Mouse (Mus musculus) limb, embryonic 14.5 days (tissue): ENCODE data around the gene Zic2. TPM values are rescaled to one million over a fixed set of nuclear protein-coding genes. Genes with fewer than 3 reads are reported as not detected.

Experiments
- ATAC-seq: fragments of 200-750 bp; cut with Nextera tagmentation; 2 replicates; pipeline ENCODE4 v1.8.0; 2017; ENCODE audit warnings: low read depth, moderate number of reproducible peaks, moderate TSS enrichment; ENCODE audit not compliant: low FRiP score
- DNase-seq: peaks from one replicate; pipeline ENCODE4 v3.0.0-alpha.2; 2015; ENCODE audit warnings: low spot score
- H3K27ac ChIP-seq: fragments of 300-500 bp; sonication (generic); replicated peaks from 2 replicates; pipeline ENCODE4 v1.5.1; 2014; ENCODE audit warnings: low read depth, mild to moderate bottlenecking, low read length, moderate library complexity, mixed read lengths
- H3K27me3 ChIP-seq: fragments of 300-500 bp; sonication (generic); 2 replicates; pipeline ENCODE4 v1.6.1; 2014; ENCODE audit warnings: low read length, mixed read lengths; ENCODE audit not compliant: control insufficient read depth, insufficient read depth
- H3K36me3 ChIP-seq: fragments of 300-500 bp; sonication (generic); 2 replicates; pipeline ENCODE4 v1.6.1; 2014; ENCODE audit warnings: mild to moderate bottlenecking, low read length, moderate library complexity, mixed read lengths; ENCODE audit not compliant: control insufficient read depth, insufficient read depth
- H3K4me1 ChIP-seq: fragments of 300-500 bp; sonication (generic); 2 replicates; pipeline ENCODE4 v1.6.1; 2014; ENCODE audit warnings: antibody characterized with exemption, low read length, mixed read lengths; ENCODE audit not compliant: control insufficient read depth, insufficient read depth
- H3K4me2 ChIP-seq: fragments of 300-500 bp; sonication (generic); replicated peaks from 2 replicates; pipeline ENCODE4 v1.6.1; 2014; ENCODE audit warnings: low read depth, mild to moderate bottlenecking, low read length, moderate library complexity; ENCODE audit not compliant: severe bottlenecking
- H3K4me3 ChIP-seq: fragments of 300-500 bp; sonication (generic); replicated peaks from 2 replicates; pipeline ENCODE4 v1.5.1; 2014; ENCODE audit warnings: low read length
- H3K9ac ChIP-seq: fragments of 300-500 bp; sonication (generic); 2 replicates; pipeline ENCODE4 v1.6.1; 2014; ENCODE audit warnings: mild to moderate bottlenecking, low read depth, low read length, moderate library complexity; ENCODE audit not compliant: severe bottlenecking
- H3K9me3 ChIP-seq: fragments of 300-500 bp; sonication (generic); 2 replicates; pipeline ENCODE4 v1.6.1; 2016; ENCODE audit warnings: low read length; ENCODE audit not compliant: control insufficient read depth
- POLR2A ChIP-seq: fragments of 200-500 bp; IDR thresholded peaks from 2 replicates; pipeline ENCODE4 v1.8.0; 2012; ENCODE audit warnings: inconsistent platforms, mild to moderate bottlenecking, moderate library complexity, borderline replicate concordance; ENCODE audit not compliant: insufficient read depth, insufficient read length; ENCODE audit errors: extremely low read depth
- WGBS: fragments of 180-500 bp; shearing (Covaris S2); extraction: QIAGEN DNeasy Blood & Tissue Kit; methylation state at CpG from one replicate; pipeline ENCODE4 v1.1.7; 2014; 5-methylcytosine and 5-hydroxymethylcytosine counted together
- polyA plus RNA-seq, 2 experiments: library from polyadenylated mRNA; depleted of rRNA in 1 of 2; stranded (reverse) in 1 of 2; unstranded in 1 of 2; fragments of >200 nt; fragmentation: Nextera tagmentation in 1 of 2; extraction: Ambion mirVana in 1 of 2; gene quantifications; 2 replicates each; pipeline versions ENCODE4 v1.2.1 to v1.2.3; 2012 to 2014

The Zic2 gene
- polyA plus RNA-seq, 2 experiments = 0.80 to 4.0 TPM

- peaks cover 79% of the 10 kb centered on the region for H3K27me3 ChIP-seq
- peak; percentile 2 for DNase-seq
- H3K4me1 ChIP-seq = no peaks in the 10 kb centered on the region
- WGBS = 20% methylated on average over 18 of the region's 18 CpGs
- no peak overlapping the region for H3K27ac ChIP-seq
- H3K9me3 ChIP-seq = no peaks in the 10 kb centered on the region
- no peaks in the 10 kb centered on the region for H3K36me3 ChIP-seq
- H3K4me3 ChIP-seq = no peak overlapping the region
- no peak for ATAC-seq
- no peak overlapping the region for H3K4me2 ChIP-seq
- TF ChIP-seq POLR2A = no peak
- H3K9ac ChIP-seq = no peak overlapping the region
These were observed 8.6 kb downstream of the Zic2 start for GRCm38 (mm10) chr14:122483556-122484421.

- no peaks in the 10 kb centered on the region for H3K9me3 ChIP-seq
- H3K4me3 ChIP-seq = no peak overlapping the region
- H3K4me1 ChIP-seq = no peaks in the 10 kb centered on the region
- H3K27ac ChIP-seq = no peak overlapping the region
- ATAC-seq = no peak
- H3K9ac ChIP-seq = no peak overlapping the region
- peaks cover 78% of the 10 kb centered on the region for H3K27me3 ChIP-seq
- H3K36me3 ChIP-seq = no peaks in the 10 kb centered on the region
- no peak for DNase-seq
- 0 out of 2 replicates have a peak overlapping the region, but pooled peaks have one; percentile 32 for H3K4me2 ChIP-seq
- 42% methylated on average over 2 of the region's 4 CpGs for WGBS
- TF ChIP-seq POLR2A = no peak
These were observed 9.2 kb downstream of the Zic2 start for GRCm38 (mm10) chr14:122484458-122484843.

GRCm38 (mm10) chr14:122484844-122485551 lies 9.8 kb downstream of the Zic2 start:
- Histone ChIP-seq H3K27me3 (peaks cover 84% of the 10 kb centered on the region), H3K4me2 (peak overlapping the region; percentile 32), H3K9me3 (no peaks in the 10 kb centered on the region), H3K9ac (no peak overlapping the region), H3K4me3 (0 out of 2 replicates have a peak overlapping the region, but pooled peaks have one; percentile 5), H3K36me3 (no peaks in the 10 kb centered on the region), H3K27ac (no peak overlapping the region), H3K4me1 (no peaks in the 10 kb centered on the region)
- no peak for ATAC-seq
- DNase-seq = no peak
- no peak for TF ChIP-seq POLR2A
- 3% methylated on average over 24 of the region's 24 CpGs for WGBS

- H3K4me3 ChIP-seq = 0 out of 2 replicates have a peak overlapping the region, but pooled peaks have one; percentile 5
- peak overlapping the region; percentile 32; the same call in 1 of the 2 replicates for H3K4me2 ChIP-seq
- peaks cover 5% of the 10 kb centered on the region; the same call in 1 of the 2 replicates for H3K4me1 ChIP-seq
These were observed 10.5 kb downstream of the Zic2 start for GRCm38 (mm10) chr14:122485635-122486181.

GRCm38 (mm10) chr14:122486611-122487010 lies 11.4 kb downstream of the Zic2 start:
- Histone ChIP-seq H3K4me2 (no peak overlapping the region), H3K36me3 (no peaks in the 10 kb centered on the region), H3K4me3 (no peak overlapping the region), H3K27ac (no peak overlapping the region), H3K9ac (no peak overlapping the region), H3K9me3 (no peaks in the 10 kb centered on the region), H3K27me3 (peaks cover 87% of the 10 kb centered on the region), H3K4me1 (peaks cover 6% of the 10 kb centered on the region; the same call in 1 of the 2 replicates)
- no peak for ATAC-seq
- TF ChIP-seq POLR2A = no peak
- DNase-seq = no peak
- WGBS = 7% methylated on average over 1 of the region's 1 CpGs

More at GRCm38 (mm10) chr14:122485635-122486181, 10.5 kb downstream of the Zic2 start:
- Histone ChIP-seq H3K9me3 (no peaks in the 10 kb centered on the region), H3K36me3 (no peaks in the 10 kb centered on the region), H3K27me3 (peaks cover 87% of the 10 kb centered on the region), H3K27ac (no peak overlapping the region), H3K9ac (no peak overlapping the region)
- WGBS = 1% methylated on average over 12 of the region's 12 CpGs
- ATAC-seq (no peak), DNase-seq (no peak)
- TF ChIP-seq POLR2A = no peak
